Mouse (Mus musculus) heart, postnatal 0 days (tissue): ENCODE measurements around the gene Gm49380. TPM values are rescaled to one million over a fixed set of nuclear protein-coding genes. Genes with fewer than 3 reads are reported as not detected.

Experiments used
- ATAC-seq: fragments of 200-750 bp; cut with Nextera tagmentation; 2 replicates; pipeline ENCODE4 v1.8.0; 2017; ENCODE audit warnings: low read depth, moderate number of reproducible peaks, moderate library complexity; ENCODE audit not compliant: insufficient read depth
- DNase-seq: peaks from one replicate; pipeline ENCODE4 v3.0.0-alpha.2; 2016; ENCODE audit warnings: low spot score
- H3K27ac ChIP-seq: fragments of 300-500 bp; sonication (generic); 2 replicates; pipeline ENCODE4 v1.5.1; 2014; ENCODE audit warnings: low read depth, mild to moderate bottlenecking
- H3K27me3 ChIP-seq: fragments of 300-500 bp; sonication (generic); 2 replicates; pipeline ENCODE4 v1.6.1; 2014; ENCODE audit warnings: low read length, mixed read lengths; ENCODE audit not compliant: control insufficient read depth, insufficient read depth
- H3K36me3 ChIP-seq: fragments of 300-500 bp; sonication (generic); replicated peaks from 2 replicates; pipeline ENCODE4 v1.6.1; 2014; ENCODE audit warnings: low read length, mixed read lengths; ENCODE audit not compliant: control insufficient read depth, insufficient read depth
- H3K4me1 ChIP-seq: fragments of 300-500 bp; sonication (generic); 2 replicates; pipeline ENCODE4 v1.6.1; 2014; ENCODE audit warnings: antibody characterized with exemption; ENCODE audit not compliant: control insufficient read depth, insufficient read depth
- H3K4me2 ChIP-seq: fragments of 300-500 bp; sonication (generic); 2 replicates; pipeline ENCODE4 v1.6.1; 2014; ENCODE audit warnings: low read depth, mild to moderate bottlenecking, low read length, moderate library complexity
- H3K4me3 ChIP-seq: fragments of 300-500 bp; sonication (generic); 2 replicates; pipeline ENCODE4 v1.5.1; 2014; ENCODE audit warnings: low read depth, low read length
- H3K9ac ChIP-seq: fragments of 300-500 bp; sonication (generic); replicated peaks from 2 replicates; pipeline ENCODE4 v1.6.1; 2014; ENCODE audit warnings: low read depth, low read length, mixed read lengths
- H3K9me3 ChIP-seq: fragments of 300-500 bp; sonication (generic); replicated peaks from 2 replicates; pipeline ENCODE4 v1.6.1; 2016; ENCODE audit warnings: low read length; ENCODE audit not compliant: control insufficient read depth
- CTCF ChIP-seq: IDR thresholded peaks from 2 replicates; pipeline ENCODE4 v1.5.1; 2016; ENCODE audit warnings: antibody characterized with exemption, control low read depth, low read depth
- EP300 ChIP-seq: IDR thresholded peaks from 2 replicates; pipeline ENCODE4 v1.6.1; 2016; ENCODE audit warnings: antibody characterized with exemption, low read depth
- WGBS: fragments of 180-500 bp; shearing (Covaris S2); extraction: QIAGEN DNeasy Blood & Tissue Kit; methylation state at CpG from one replicate; pipeline ENCODE4 v1.1.7; 2014; 5-methylcytosine and 5-hydroxymethylcytosine counted together
- polyA plus RNA-seq: library from polyadenylated mRNA; unstranded; fragments of >200 nt; fragmentation: Nextera tagmentation; extraction: Ambion mirVana; gene quantifications from 2 replicates; pipeline ENCODE4 v1.2.1, GENCODE M21; 2015
- total RNA-seq: library from RNA; depleted of rRNA; stranded (reverse); fragments of >200 nt; gene quantifications from 2 replicates; pipeline ENCODE4 v1.2.3, GENCODE M21; 2014; ENCODE audit warnings: low replicate concordance

Gene Gm49380
- total and polyA plus RNA-seq, 2 experiments from 2014 or later, result not detected

DNA sequence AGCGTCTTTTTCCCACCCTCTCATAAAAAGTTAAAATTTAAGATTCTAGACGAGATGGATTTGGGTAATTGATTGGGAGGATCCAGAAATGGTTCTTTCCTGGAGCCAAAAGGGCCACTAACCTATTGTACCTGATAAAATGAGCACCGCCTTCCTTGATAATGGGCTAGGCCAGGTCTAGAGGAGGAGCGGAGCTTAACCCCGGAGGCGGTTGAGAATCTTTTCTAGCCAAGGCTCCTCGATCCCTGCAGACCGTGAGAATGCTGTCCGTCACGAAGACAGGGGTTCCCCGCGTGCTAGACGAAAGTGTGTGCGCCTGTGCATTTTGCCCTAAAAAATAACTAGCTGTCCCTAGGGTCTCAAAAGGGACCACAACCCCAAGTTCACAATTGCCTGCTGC, 29.1 kb downstream of the Gm49380 start:
- peak overlapping the region; percentile 97 for H3K27ac ChIP-seq

DNA sequence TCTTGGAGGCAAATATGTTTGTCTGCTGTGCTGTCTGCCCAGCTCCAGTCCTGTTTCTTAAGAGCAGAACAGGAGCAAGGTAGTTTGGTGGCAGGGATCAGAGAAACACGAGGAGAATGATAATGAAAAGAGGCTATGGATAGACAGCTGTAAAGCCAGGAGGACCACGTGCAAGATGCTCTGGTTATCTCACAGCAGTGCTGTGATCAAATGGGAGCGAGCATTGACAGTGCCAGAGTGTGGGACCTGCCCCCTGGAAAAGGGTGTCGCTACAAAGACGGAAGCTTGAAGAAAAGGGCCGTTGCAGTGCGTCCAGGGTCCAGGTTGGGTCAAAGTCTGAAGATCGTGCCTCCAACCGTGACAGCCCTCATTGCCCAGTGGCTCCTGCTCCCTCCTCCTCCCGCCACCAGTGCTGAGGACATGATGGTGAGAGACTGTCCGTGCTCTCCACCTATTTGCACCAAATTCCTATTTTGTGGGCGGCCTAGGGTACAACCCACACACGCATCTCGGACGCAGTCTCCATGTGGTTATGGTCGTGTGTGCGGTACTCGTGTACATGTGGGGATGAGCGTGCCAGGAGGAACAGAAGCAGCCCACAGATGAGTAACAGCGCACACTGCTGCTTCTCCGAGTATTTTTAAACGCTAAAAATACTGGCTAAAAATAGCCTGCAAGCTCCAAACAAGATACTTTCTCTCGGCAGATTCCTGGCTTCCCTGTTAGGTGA, 29.7 kb downstream of the Gm49380 start:
- Histone ChIP-seq H3K4me1 (peaks cover 56% of the 10 kb centered on the region), H3K9ac (peak overlapping the region; percentile 96; the same call in 1 of the 2 replicates), H3K27ac (peak overlapping the region; percentile 97), H3K36me3 (no peaks in the 10 kb centered on the region), H3K9me3 (no peaks in the 10 kb centered on the region), H3K4me2 (peak overlapping the region; percentile 95), H3K4me3 (peak overlapping the region; percentile 79), H3K27me3 (no peaks in the 10 kb centered on the region)
- DNase-seq, result peak; percentile 79
- peak; percentile 18; the same call in 1 of the 2 replicates for TF ChIP-seq EP300
- no peak for TF ChIP-seq CTCF
- WGBS, result 6% methylated on average over 23 of the region's 23 CpGs
- 0 out of 2 replicates have a peak, but pooled peaks have one; percentile 1 for ATAC-seq

More for the DNA sequence above, 29.1 kb downstream of the Gm49380 start:
- Histone ChIP-seq H3K36me3 (no peaks in the 10 kb centered on the region), H3K4me2 (peak overlapping the region; percentile 95), H3K9me3 (no peaks in the 10 kb centered on the region), H3K4me1 (peaks cover 60% of the 10 kb centered on the region), H3K27me3 (no peaks in the 10 kb centered on the region), H3K9ac (peak overlapping the region; percentile 96; the same call in 1 of the 2 replicates), H3K4me3 (peak overlapping the region; percentile 79)
- WGBS, result under 1% methylated on average over 14 of the region's 14 CpGs
- ATAC-seq (no peak), DNase-seq (no peak)
- TF ChIP-seq EP300 (no peak), CTCF (no peak)

DNA sequence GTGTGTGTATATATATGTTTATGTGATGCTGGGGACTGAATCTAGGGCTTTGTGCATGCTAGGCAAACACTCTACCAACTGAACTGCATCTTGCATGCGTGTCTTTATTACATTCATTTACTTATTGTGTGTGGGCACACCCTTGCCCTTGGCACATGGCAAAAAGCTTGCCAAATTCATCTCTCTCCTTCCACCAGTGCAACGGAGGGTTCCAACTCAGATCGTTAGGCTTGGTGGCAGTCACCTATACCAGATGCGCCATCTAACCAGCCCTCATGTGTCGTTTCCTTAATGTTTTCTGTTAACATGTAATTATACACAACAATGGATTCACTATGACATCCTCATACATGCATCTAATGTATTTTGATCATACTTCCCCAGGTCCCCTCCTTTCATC, 31.0 kb downstream of the Gm49380 start:
- Histone ChIP-seq H3K27me3 (no peaks in the 10 kb centered on the region), H3K4me3 (no peak overlapping the region), H3K4me2 (no peak overlapping the region), H3K27ac (peak overlapping the region; percentile 6), H3K36me3 (no peaks in the 10 kb centered on the region), H3K4me1 (peaks cover 63% of the 10 kb centered on the region), H3K9me3 (no peaks in the 10 kb centered on the region), H3K9ac (no peak overlapping the region)
- 85% methylated on average over 5 of the region's 5 CpGs for WGBS
- TF ChIP-seq CTCF, result no peak
- TF ChIP-seq EP300, result no peak
- DNase-seq (no peak), ATAC-seq (no peak)

DNA sequence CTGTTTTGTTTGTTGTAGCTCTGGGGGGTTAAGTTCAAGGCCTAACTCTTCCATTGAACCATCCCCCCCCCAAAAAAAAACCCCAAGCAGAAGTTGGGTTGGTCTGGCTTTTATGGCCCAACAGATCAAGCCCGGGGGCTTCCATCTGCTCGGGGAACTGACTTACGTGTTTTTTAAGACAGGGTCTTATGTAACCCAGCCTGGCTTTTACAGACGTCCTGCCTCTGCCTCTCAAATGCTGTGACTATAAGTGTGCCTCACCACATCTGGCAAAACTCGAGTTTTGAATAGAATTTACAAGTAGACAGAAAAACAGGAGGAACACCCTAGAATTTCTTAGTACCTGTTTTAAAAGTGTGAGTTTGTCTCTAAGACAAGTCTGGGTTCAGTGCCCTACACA, 31.7 kb downstream of the Gm49380 start:
- H3K4me2 ChIP-seq, result no peak overlapping the region
- no peak overlapping the region for H3K4me3 ChIP-seq
- WGBS, result 82% methylated on average over 5 of the region's 5 CpGs
- TF ChIP-seq EP300 (no peak), CTCF (no peak)
- H3K27me3 ChIP-seq, result no peaks in the 10 kb centered on the region
- ATAC-seq (no peak), DNase-seq (no peak)
- H3K36me3 ChIP-seq, result no peaks in the 10 kb centered on the region
- H3K4me1 ChIP-seq, result peaks cover 67% of the 10 kb centered on the region
- no peak overlapping the region for H3K9ac ChIP-seq
- H3K9me3 ChIP-seq, result no peaks in the 10 kb centered on the region
- no peak overlapping the region for H3K27ac ChIP-seq

DNA sequence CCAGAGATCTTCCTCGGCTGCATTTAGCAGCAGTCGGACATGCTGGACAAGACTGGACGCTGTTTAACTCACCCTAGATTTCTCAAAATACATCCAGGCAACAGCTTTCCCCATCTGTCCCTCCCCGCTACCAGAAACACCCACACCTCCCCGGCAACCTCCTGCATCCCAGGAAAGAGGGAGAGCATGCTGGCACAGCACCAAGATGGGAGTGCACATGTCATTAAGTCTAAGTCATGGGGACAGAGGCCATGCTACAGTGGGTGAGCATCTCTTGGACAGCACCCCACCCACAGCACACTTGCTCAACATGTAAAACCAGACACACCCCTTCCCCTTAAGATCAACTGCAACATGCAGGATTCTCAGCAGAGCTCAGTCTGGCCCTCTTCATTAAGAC, 32.3 kb downstream of the Gm49380 start:
- ATAC-seq (no peak), DNase-seq (peak; percentile 44)
- WGBS, result 31% methylated on average over 5 of the region's 5 CpGs
- no peaks in the 10 kb centered on the region for H3K27me3 ChIP-seq
- 0 out of 2 replicates have a peak, but pooled peaks cover 2% of the 10 kb centered on the region for H3K36me3 ChIP-seq
- TF ChIP-seq CTCF, result no peak
- no peak for TF ChIP-seq EP300
- no peak overlapping the region for H3K9ac ChIP-seq
- H3K4me1 ChIP-seq, result peaks cover 67% of the 10 kb centered on the region
- no peak overlapping the region for H3K4me3 ChIP-seq
- H3K9me3 ChIP-seq, result no peaks in the 10 kb centered on the region
- no peak overlapping the region for H3K4me2 ChIP-seq
- H3K27ac ChIP-seq, result peak overlapping the region; percentile 52; the same call in 1 of the 2 replicates
